Mouse (Mus musculus) midbrain, embryonic 12.5 days (tissue): ENCODE measurements around the gene Nelfa. TPM values are rescaled to one million over a fixed set of nuclear protein-coding genes. Genes with fewer than 3 reads are reported as not detected.

Experiments used
- ATAC-seq: fragments of 200-750 bp; cut with Nextera tagmentation; 2 replicates; pipeline ENCODE4 v1.8.0; 2017; ENCODE audit warnings: low read depth, moderate TSS enrichment, moderate library complexity; ENCODE audit not compliant: low FRiP score
- H3K27ac ChIP-seq: fragments of 300-500 bp; sonication (generic); replicated peaks from 2 replicates; pipeline ENCODE4 v1.5.1; 2016; ENCODE audit warnings: mild to moderate bottlenecking
- H3K27me3 ChIP-seq: fragments of 300-500 bp; sonication (generic); 2 replicates; pipeline ENCODE4 v1.6.1; 2016; ENCODE audit warnings: mild to moderate bottlenecking
- H3K36me3 ChIP-seq: fragments of 300-500 bp; sonication (generic); 2 replicates; pipeline ENCODE4 v1.6.1; 2016
- H3K4me1 ChIP-seq: fragments of 300-500 bp; sonication (generic); 2 replicates; pipeline ENCODE4 v1.6.1; 2016
- H3K4me2 ChIP-seq: fragments of 300-500 bp; sonication (generic); replicated peaks from 2 replicates; pipeline ENCODE4 v1.6.1; 2016; ENCODE audit warnings: mild to moderate bottlenecking, moderate library complexity
- H3K4me3 ChIP-seq: fragments of 300-500 bp; sonication (generic); 2 replicates; pipeline ENCODE4 v1.5.1; 2016; ENCODE audit warnings: mild to moderate bottlenecking
- H3K9ac ChIP-seq: fragments of 300-500 bp; sonication (generic); replicated peaks from 2 replicates; pipeline ENCODE4 v1.6.1; 2016; ENCODE audit warnings: mild to moderate bottlenecking, moderate library complexity
- H3K9me3 ChIP-seq: fragments of 300-500 bp; sonication (generic); 2 replicates; pipeline ENCODE4 v1.6.1; 2016; ENCODE audit warnings: mild to moderate bottlenecking
- WGBS: fragments of 180-500 bp; shearing (Covaris S2); methylation state at CpG from one replicate; pipeline ENCODE4 v1.1.7; 2016; 5-methylcytosine and 5-hydroxymethylcytosine counted together
- microRNA-seq: library from miRNA; unstranded; fragments of <30 nt; microRNA quantifications from one replicate; pipeline ENCODE4, GENCODE M21; 2017
- polyA plus RNA-seq: library from polyadenylated mRNA; unstranded; fragments of >200 nt; fragmentation: Nextera tagmentation; extraction: Ambion mirVana; gene quantifications from 2 replicates; pipeline ENCODE4 v1.2.1, GENCODE M21; 2016

Gene Nelfa
- polyA plus RNA-seq, 1 experiment from 2014 or later = 63.3 TPM

DNA sequence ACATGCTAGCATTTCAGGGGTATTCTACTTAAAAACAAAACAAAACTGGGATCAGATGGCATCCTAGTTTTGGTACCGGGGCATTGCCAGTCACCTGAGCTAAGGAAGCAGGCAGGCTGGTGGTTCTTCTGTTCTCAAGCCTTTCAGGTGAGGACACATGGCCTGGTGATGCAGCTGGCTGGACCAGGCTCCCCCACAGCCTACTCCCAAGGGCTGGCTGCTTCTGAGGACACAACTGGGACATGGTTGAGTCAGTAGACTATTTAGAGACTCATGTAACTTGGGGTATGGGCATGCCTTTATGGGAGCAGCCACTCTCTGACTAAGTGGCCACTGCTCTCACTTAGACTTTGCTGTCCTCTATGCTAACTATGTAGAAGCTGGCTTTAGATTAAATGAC is 60.7 kb downstream of the Nelfa start:
- Histone ChIP-seq H3K27ac (no peak overlapping the region), H3K4me3 (no peak overlapping the region), H3K9ac (no peak overlapping the region), H3K27me3 (no peaks in the 10 kb centered on the region), H3K36me3 (peaks cover 69% of the 10 kb centered on the region), H3K4me1 (no peaks in the 10 kb centered on the region), H3K4me2 (no peak overlapping the region), H3K9me3 (no peaks in the 10 kb centered on the region)
- ATAC-seq = no peak
- WGBS = 89% methylated on average over 1 of the region's 1 CpGs

DNA sequence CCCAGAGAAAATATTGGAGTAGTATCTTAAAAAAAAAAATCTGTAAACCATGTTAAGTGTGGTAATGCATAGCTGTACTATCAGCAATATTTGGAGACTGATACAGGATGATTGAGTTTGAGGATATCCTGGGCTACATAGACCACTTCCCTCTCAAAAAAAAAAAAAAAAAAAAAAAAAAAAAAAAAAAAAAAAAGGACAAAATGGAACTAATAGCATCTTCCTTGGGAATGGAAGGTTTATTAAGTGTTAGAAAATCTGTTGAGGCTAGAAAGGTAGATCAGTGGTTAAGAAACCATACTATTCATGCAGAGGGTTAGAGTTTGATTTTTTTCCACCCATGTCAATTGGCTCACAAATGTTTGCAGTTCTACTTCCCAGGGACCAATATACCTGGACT is 78.5 kb downstream of the Nelfa start:
- Histone ChIP-seq H3K9me3 (no peaks in the 10 kb centered on the region), H3K4me2 (no peak overlapping the region), H3K36me3 (peaks cover 86% of the 10 kb centered on the region), H3K27me3 (no peaks in the 10 kb centered on the region), H3K4me1 (no peaks in the 10 kb centered on the region), H3K27ac (no peak overlapping the region), H3K9ac (no peak overlapping the region), H3K4me3 (no peak overlapping the region)
- no peak for ATAC-seq

DNA sequence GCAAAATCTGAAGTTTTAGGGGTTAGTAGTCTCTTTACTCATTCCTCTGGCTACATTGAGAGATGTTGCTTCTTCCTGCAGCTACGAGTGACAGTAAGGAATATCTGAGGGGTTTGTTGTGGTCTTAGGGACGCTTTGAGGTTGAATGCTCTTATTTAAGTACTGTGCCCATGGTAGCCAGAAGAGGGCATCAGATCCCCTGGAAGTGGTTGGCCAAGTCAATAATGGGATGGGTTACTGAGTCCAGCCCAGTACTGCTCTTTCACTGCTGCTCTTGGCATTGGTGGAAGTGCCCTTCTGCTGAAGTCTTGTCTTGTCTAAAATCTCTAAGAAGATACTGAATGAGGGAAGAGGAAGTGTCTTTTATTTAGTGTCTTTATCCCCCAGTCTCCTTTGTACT is 82.2 kb downstream of the Nelfa start:
- Histone ChIP-seq H3K27me3 (no peaks in the 10 kb centered on the region), H3K4me3 (no peak overlapping the region), H3K9ac (no peak overlapping the region), H3K27ac (no peak overlapping the region), H3K36me3 (peaks cover 78% of the 10 kb centered on the region), H3K4me1 (no peaks in the 10 kb centered on the region), H3K4me2 (no peak overlapping the region), H3K9me3 (no peaks in the 10 kb centered on the region)
- no peak for ATAC-seq
- 82% methylated on average over 2 of the region's 2 CpGs for WGBS

DNA sequence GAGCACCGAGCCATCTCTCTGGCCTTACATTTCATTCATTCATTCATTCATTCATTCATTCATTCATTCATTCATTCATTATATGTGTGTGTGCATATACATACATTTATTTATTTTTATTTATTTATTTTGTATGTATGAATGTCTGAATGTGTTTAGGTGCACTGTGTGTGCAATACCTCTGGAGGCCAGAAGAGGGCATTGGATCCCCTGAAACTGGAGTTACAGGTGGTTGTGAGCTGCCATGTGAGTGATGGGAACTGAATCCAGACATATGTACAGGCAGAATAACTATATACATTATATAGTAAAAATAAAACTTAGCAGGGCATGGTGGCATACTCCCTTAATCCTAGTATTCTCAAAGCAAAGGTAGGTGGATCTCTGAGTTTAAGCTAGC is 83.1 kb downstream of the Nelfa start:
- WGBS = 93% methylated on average over 1 of the region's 1 CpGs
- no peak overlapping the region for H3K9ac ChIP-seq
- no peaks in the 10 kb centered on the region for H3K27me3 ChIP-seq
- no peak overlapping the region for H3K4me2 ChIP-seq
- no peak for ATAC-seq
- no peak overlapping the region for H3K4me3 ChIP-seq
- H3K4me1 ChIP-seq = no peaks in the 10 kb centered on the region
- peaks cover 75% of the 10 kb centered on the region for H3K36me3 ChIP-seq
- no peaks in the 10 kb centered on the region for H3K9me3 ChIP-seq
- H3K27ac ChIP-seq = no peak overlapping the region

DNA sequence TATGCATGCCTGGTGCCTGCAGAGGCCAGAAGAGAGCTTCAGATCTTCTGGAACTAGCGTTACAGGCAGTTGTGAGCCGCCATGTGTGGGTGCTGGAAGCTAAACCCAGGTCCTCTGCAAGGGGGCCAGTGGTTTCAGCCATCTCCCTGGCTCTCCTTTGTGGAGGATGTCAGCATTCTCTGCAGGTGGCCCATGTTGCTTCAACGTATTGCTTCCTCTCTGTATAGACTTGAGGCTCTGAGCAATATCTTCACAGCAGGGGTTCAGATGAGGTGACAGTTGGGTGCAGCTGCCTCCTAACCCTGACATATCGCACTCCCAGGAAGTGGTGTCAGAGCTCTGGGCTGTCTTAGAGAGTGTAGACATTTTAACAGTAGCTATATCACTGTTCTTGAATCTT is 84.7 kb downstream of the Nelfa start:
- 94% methylated on average over 4 of the region's 4 CpGs for WGBS
- H3K4me2 ChIP-seq = no peak overlapping the region
- H3K4me3 ChIP-seq = no peak overlapping the region
- H3K4me1 ChIP-seq = no peaks in the 10 kb centered on the region
- H3K36me3 ChIP-seq = peaks cover 73% of the 10 kb centered on the region
- H3K9ac ChIP-seq = no peak overlapping the region
- ATAC-seq = no peak
- H3K27me3 ChIP-seq = no peaks in the 10 kb centered on the region
- H3K27ac ChIP-seq = no peak overlapping the region
- no peaks in the 10 kb centered on the region for H3K9me3 ChIP-seq

Small RNA genes lying within 50 kb of the gene (microRNA-seq; reads per million reads assigned to microRNA genes)
- gene Mir7024 = not detected

Other genes starting within 250 kb of the Nelfa start
- gene Fgfr3, start 214.7 kb downstream of the Nelfa start, polyA plus RNA-seq = 66.2 and 88.3 TPM in 2 replicates
- 49.0 and 54.2 TPM in 2 replicates for gene Letm1, start 153.6 kb downstream of the Nelfa start, polyA plus RNA-seq
- 115 and 128 TPM in 2 replicates for gene Nsd2, start 115.7 kb downstream of the Nelfa start, polyA plus RNA-seq
- 396 and 400 TPM in 2 replicates for gene Gm1673, start 47.0 kb upstream of the Nelfa start, polyA plus RNA-seq
- 2.7 and 3.0 TPM in 2 replicates for gene Nat8l, start 59.6 kb upstream of the Nelfa start, polyA plus RNA-seq
- 0.51 and 1.3 TPM in 2 replicates for gene Poln, start 233.0 kb upstream of the Nelfa start, polyA plus RNA-seq
- gene Haus3, start 233.1 kb upstream of the Nelfa start, polyA plus RNA-seq = 37.0 and 41.8 TPM in 2 replicates